Mouse (Mus musculus): Measurements from ENCODE around the gene Cpne6. TPM values are rescaled to one million over a fixed set of nuclear protein-coding genes. Genes with fewer than 3 reads are reported as not detected.

Cpne6 gene
- total and polyA plus RNA-seq, 3 experiments = not detected

DNA sequence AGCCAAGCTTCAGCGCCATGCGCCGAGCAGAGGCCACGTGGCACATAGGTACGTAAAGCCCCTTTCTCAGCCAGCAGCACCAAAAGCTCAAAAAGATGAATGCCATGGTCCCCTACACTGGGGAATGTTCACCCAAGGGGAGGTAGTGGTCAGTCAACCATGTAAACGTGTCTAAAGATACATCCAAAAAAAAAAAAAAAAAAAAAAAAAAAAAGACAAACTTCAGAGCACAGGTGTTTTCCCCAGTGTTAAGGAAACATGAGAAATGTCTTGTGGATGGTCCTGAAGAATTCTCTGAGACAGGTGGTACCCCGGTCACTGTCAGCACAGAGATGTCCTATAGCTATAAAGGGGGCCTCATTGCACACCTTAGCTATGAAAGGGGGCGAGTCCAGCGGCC lies 4.6 kb upstream of the Cpne6 start:
- Histone ChIP-seq H3K79me2 (ENCODE audit: control insufficient read depth, insufficient read depth, low read length, poor library complexity) (no peaks in the 10 kb centered on the region), H3K4me3 (ENCODE audit: control insufficient read depth in 1 of 2, insufficient read depth in 1 of 2, low read depth in 2 of 2, low read length in 2 of 2) (no peak overlapping the region), H3K4me1 (ENCODE audit: control insufficient read depth in 1 of 2, insufficient read depth in 2 of 2, low read length in 2 of 2) (no peaks in the 10 kb centered on the region), H3K36me3 (ENCODE audit: control insufficient read depth in 1 of 2, insufficient read depth in 2 of 2, low read length in 2 of 2) (no peaks in the 10 kb centered on the region), H3K9ac (ENCODE audit: control insufficient read depth, low read depth, low read length, poor library complexity, severe bottlenecking) (no peak overlapping the region), H3K9me3 (replicated peaks; ENCODE audit: insufficient read depth, low read length) (no peaks in the 10 kb centered on the region), H3K27ac (ENCODE audit: control insufficient read depth, low read depth, low read length) (no peak overlapping the region), H3K27me3 (ENCODE audit: control insufficient read depth in 1 of 2, insufficient read depth in 2 of 2, low read length in 2 of 2) (peaks cover 2 to 6% of the 10 kb centered on the region in 2 experiments; a peak in 3 of 4 replicates)
- no peak for DNase-seq (ENCODE audit: low read depth, low spot score)
- TF ChIP-seq TCF12 (IDR thresholded peaks at IDR 0.05; ENCODE audit: low read depth, low read length) = no peak
- TF ChIP-seq RAD21 (IDR thresholded peaks at IDR 0.05; ENCODE audit: low read depth, low read length) = no peak
- TF ChIP-seq GATA1 (IDR thresholded peaks at IDR 0.05; ENCODE audit: low read depth, low read length) = no peak
- no peak for TF ChIP-seq NRF1 (IDR thresholded peaks at IDR 0.05; ENCODE audit: insufficient read depth, low read depth, low read length, poor library complexity, severe bottlenecking)
- no peak for TF ChIP-seq TAL1 (IDR thresholded peaks at IDR 0.05; ENCODE audit: low read length)
- no peak for TF ChIP-seq MAFK (IDR thresholded peaks at IDR 0.05; ENCODE audit: borderline replicate concordance, low read depth, low read length)
- no peak for TF ChIP-seq SIN3A (IDR thresholded peaks at IDR 0.05; ENCODE audit: low read length)
- no peak for TF ChIP-seq GABPA (IDR thresholded peaks at IDR 0.05; ENCODE audit: low read depth, low read length)
- TF ChIP-seq UBTF (IDR thresholded peaks at IDR 0.05; ENCODE audit: borderline replicate concordance, insufficient read depth, low read depth, low read length) = no peak
- no peak for TF ChIP-seq USF2 (IDR thresholded peaks at IDR 0.05; ENCODE audit: borderline replicate concordance in 1 of 2, insufficient read depth in 1 of 2, low read depth in 1 of 2, low read length in 2 of 2)
- TF ChIP-seq POLR2AphosphoS5 (IDR thresholded peaks at IDR 0.05; ENCODE audit: borderline replicate concordance, low read depth, low read length) = no peak
- no peak for TF ChIP-seq POLR2AphosphoS2 (IDR thresholded peaks at IDR 0.05; ENCODE audit: low read length)
- TF ChIP-seq EP300 (IDR thresholded peaks at IDR 0.05; ENCODE audit: low read depth in 1 of 2, low read length in 2 of 2) = no peak
- TF ChIP-seq ETS1 (IDR thresholded peaks at IDR 0.05; ENCODE audit: low read depth, low read length) = no peak
- TF ChIP-seq ZKSCAN1 (IDR thresholded peaks at IDR 0.05; ENCODE audit: low read depth, low read length) = no peak
- no peak for TF ChIP-seq KAT2A (conservative IDR thresholded peaks at IDR 0.05; ENCODE audit: low read depth, low read length)

DNA sequence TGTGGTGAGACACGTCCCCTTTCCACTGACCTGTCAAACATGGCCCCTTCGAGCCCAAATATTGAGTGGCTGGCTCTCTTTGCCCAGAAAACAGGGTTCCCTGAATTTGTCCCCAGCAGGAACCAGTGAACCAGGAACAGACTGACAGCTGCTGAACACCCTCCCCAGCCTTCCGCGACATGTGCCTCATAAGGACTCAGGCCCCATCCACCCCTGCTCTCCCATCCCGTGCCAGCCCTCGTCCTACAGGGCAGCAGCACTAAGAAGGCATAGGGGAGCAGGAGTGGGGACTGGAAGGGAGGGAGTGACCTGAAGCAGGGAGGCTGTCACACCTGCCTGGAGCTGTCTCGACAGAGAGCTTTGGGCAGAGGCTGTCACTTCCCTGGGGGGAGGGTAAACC lies 2.4 kb upstream of the Cpne6 start:
- no peak overlapping the region for H3K4me3 ChIP-seq (ENCODE audit: control insufficient read depth in 1 of 2, insufficient read depth in 1 of 2, low read depth in 2 of 2, low read length in 2 of 2)
- no peaks in the 10 kb centered on the region for H3K79me2 ChIP-seq (ENCODE audit: control insufficient read depth, insufficient read depth, low read length, poor library complexity)
- H3K36me3 ChIP-seq (ENCODE audit: control insufficient read depth in 1 of 2, insufficient read depth in 2 of 2, low read length in 2 of 2) = no peaks in the 10 kb centered on the region
- DNase-seq (ENCODE audit: low read depth, low spot score) = no peak
- no peaks in the 10 kb centered on the region for H3K4me1 ChIP-seq (ENCODE audit: control insufficient read depth in 1 of 2, insufficient read depth in 2 of 2, low read length in 2 of 2)
- H3K9me3 ChIP-seq (replicated peaks; ENCODE audit: insufficient read depth, low read length) = no peaks in the 10 kb centered on the region
- H3K9ac ChIP-seq (ENCODE audit: control insufficient read depth, low read depth, low read length, poor library complexity, severe bottlenecking) = no peak overlapping the region
- H3K27me3 ChIP-seq (ENCODE audit: control insufficient read depth in 1 of 2, insufficient read depth in 2 of 2, low read length in 2 of 2) = peaks cover 2 to 21% of the 10 kb centered on the region in 2 experiments; a peak in 3 of 4 replicates
- H3K27ac ChIP-seq (ENCODE audit: control insufficient read depth, low read depth, low read length) = no peak overlapping the region
- TF ChIP-seq SIN3A (IDR thresholded peaks at IDR 0.05; ENCODE audit: low read length) (no peak), USF2 (IDR thresholded peaks at IDR 0.05; ENCODE audit: borderline replicate concordance in 1 of 2, insufficient read depth in 1 of 2, low read depth in 1 of 2, low read length in 2 of 2) (no peak), RCOR1 (IDR thresholded peaks at IDR 0.05; ENCODE audit: low read depth, low read length) (no peak), GABPA (IDR thresholded peaks at IDR 0.05; ENCODE audit: low read depth, low read length) (no peak), EP300 (IDR thresholded peaks at IDR 0.05; ENCODE audit: low read depth in 1 of 2, low read length in 2 of 2) (no peak), HCFC1 (IDR thresholded peaks at IDR 0.05; ENCODE audit: low read depth, low read length) (no peak), SMC3 (IDR thresholded peaks at IDR 0.05; ENCODE audit: low read depth, low read length) (no peak), RAD21 (IDR thresholded peaks at IDR 0.05; ENCODE audit: low read depth, low read length) (no peak), MXI1 (IDR thresholded peaks at IDR 0.05; ENCODE audit: low read depth, low read length) (no peak), ZC3H11A (IDR thresholded peaks at IDR 0.05; ENCODE audit: low read depth, low read length) (no peak), POLR2A (IDR thresholded peaks at IDR 0.05; ENCODE audit: control insufficient read depth in 1 of 2, insufficient read depth in 1 of 2, low read depth in 1 of 2, low read length in 2 of 2, poor library complexity in 1 of 2) (no peak)
